Mouse (Mus musculus): ENCODE data around the gene Nabp1. TPM values are rescaled to one million over a fixed set of nuclear protein-coding genes. Genes with fewer than 3 reads are reported as not detected.

Nabp1 gene
- total RNA-seq, 2 experiments from 2014 or later, result 14.9 to 17.7 TPM

DNA sequence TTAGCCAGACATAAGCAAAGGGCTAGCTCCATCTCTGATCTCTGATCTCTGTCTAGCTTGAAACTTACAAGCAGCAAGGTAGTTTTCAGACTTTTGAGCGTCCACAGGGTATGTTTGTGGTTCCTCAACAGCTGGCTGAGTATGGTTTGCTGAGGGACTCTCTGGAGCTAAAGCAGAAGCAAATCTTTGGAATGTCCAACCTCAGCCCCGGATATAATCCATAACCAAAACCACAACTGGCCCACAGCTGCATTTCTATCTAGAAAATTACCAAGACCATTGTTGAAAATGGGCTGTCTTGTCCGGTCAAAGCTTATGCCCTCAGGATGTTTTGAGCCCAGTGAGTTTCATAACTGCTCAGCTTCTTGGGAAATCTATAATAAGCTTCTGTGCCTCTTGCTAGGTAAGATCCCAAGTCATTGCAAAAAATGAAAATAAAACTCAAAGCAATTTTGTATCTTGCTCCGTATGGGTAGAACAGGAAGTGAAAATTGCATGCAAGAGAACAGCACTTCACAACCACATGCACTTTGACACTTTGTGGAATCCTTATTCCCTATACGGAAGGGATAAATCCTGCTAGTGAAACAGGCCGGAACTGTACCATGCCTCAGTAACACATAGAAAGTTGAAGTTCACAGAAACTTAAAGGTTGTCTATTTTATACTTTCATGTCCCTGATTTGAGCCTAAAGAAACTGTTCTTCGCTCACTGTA is 15.5 kb upstream of the Nabp1 start:
- intact Hi-C loops (cut with DNase I), result no loop called here

GRCm38 (mm10) chr1:51486291-51486690 is 8.1 kb upstream of the Nabp1 start:
- intact Hi-C loops (cut with DNase I), result no loop called here
- DNase-seq (ENCODE audit: low spot score in 2 of 2), result no peak

More for the DNA sequence above, 15.5 kb upstream of the Nabp1 start:
- DNase-seq (ENCODE audit: low spot score in 2 of 2), result no peak

DNA sequence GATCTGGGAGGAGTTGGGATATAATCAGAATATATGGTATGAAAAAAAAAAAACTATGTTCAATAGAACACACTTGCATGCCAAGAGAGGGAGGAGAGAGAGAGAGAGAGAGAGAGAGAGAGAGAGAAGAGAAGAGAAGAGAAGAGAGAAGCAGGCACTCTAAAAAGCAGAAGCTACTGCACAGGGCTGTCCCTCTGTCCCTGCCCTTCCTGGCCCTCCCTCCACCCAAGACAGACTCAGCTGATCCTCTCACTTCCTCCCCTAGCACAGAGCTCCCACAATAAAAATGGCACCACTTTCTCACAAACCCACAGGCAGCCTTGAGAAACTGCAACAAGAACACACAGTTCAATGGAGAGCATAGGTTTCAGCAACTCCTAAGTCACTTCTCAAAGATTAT is 2.2 kb upstream of the Nabp1 start:
- no peak for DNase-seq (ENCODE audit: low spot score in 2 of 2)

DNA sequence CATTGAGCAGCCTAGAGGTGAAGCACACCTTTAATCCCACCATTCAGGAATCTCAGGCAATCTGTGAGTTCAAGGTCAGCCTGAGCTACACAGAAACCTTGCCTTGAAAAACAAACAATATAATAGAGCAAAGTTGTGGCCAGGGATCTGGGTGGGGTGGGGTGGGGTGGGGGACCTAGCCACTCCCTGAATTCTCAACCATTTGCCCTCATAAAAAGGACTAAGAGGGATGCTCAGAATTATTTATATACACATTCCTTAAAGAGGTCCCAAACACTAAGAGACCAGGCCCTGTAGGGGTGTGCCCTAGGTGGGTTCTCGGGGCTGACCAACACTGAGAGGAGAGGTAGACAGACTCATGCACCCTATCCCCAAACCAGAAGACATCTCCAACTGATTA is 1.5 kb upstream of the Nabp1 start:
- no peak for DNase-seq (ENCODE audit: low spot score in 2 of 2)
- intact Hi-C loops (cut with DNase I), result loop anchor here (10.0 kb wide), 1 partner anchor 515 kb away; no protein-coding TSS in a partner anchor

More for the DNA sequence above, 2.2 kb upstream of the Nabp1 start:
- intact Hi-C loops (cut with DNase I), result no loop called here

DNA sequence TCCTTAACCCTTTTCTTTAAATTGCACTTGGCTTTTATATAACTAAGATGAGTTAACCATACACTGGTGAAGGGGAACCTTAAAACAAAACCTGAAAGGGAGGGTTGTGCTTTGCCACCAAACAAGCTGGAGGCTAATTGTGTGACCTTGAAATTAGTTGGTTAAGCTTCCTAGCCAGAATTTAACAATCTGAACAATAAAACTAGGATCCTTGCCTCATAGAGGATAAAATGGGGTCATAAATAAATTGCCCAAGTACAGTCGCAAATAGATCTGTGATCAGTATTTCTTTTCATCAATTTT is 753 bp upstream of the Nabp1 start:
- intact Hi-C loops (cut with DNase I), result loop anchor here (10.0 kb wide), 1 partner anchor 514 kb away; no protein-coding TSS in a partner anchor
- no peak for DNase-seq (ENCODE audit: low spot score in 2 of 2)

DNA sequence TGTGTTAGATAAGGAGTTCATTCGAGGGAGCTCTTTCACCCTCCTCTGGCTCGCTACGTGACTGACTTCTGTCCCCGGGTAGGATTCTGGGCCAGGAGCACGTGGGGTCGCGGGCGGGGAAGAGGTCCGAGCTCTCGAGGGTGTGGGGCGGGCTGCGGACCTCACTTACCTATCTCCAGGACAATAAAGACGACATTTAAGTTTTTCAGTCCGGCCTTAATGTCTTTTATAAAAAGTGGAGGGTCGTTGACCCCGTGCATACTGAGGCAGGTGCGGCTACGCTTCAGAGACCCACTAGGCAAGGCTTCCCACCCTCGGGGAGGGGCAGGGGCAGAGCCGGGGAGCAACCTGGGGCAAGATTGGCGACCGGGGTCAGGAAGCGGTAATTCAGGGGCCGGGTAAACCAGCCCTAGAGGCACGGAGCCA is 556 bp downstream of the Nabp1 start:
- intact Hi-C loops (cut with DNase I), result loop anchor here (10.0 kb wide), 1 partner anchor 513 kb away; no protein-coding TSS in a partner anchor
- peak; percentile 23 to 30 for DNase-seq (ENCODE audit: low spot score in 2 of 2)

DNA sequence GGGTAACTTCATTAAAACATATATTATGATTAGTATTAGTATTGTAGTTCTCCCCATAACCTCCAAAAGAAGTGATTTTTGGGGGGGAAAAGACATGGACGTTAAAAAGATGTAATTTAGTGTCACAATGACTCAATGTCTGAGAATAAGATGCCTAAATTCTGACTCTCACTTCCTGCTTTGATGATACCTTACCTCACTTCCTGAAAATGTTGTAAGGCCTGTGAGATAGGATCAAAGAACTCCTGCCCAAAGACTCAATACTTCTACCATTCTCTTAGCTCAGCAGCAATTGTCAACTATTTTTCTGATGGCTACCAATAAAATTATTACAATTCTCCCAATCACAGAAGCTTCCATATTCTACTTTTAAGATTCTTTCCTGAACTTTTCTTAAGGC is 1.8 kb downstream of the Nabp1 start:
- intact Hi-C loops (cut with DNase I), result loop anchor here (10.0 kb wide), 1 partner anchor 512 kb away; no protein-coding TSS in a partner anchor
- no peak for DNase-seq (ENCODE audit: low spot score in 2 of 2)

DNA sequence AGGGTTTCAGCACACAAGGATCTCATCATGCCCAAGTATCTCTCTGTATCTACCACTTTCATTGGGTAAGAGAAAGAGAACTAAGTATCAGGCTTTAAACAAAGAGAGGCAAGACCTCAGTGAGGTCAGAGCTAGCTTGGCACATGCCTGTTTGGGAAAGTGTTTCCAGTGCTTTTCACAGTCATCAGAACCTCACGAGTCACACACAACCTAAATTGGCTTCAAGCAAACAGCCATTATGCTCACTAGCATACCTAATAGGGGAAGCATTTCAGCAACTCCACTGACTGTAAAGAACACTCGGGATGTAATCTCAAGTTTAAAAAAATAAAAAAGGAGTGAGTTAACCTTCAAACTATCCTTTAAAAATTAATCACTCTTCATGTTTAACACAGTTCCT is 10.1 kb downstream of the Nabp1 start:
- intact Hi-C loops (cut with DNase I), result loop anchor here (2.0 kb wide), 1 partner anchor 129 kb away; no protein-coding TSS in a partner anchor
- no peak for DNase-seq (ENCODE audit: low spot score in 2 of 2)

DNA sequence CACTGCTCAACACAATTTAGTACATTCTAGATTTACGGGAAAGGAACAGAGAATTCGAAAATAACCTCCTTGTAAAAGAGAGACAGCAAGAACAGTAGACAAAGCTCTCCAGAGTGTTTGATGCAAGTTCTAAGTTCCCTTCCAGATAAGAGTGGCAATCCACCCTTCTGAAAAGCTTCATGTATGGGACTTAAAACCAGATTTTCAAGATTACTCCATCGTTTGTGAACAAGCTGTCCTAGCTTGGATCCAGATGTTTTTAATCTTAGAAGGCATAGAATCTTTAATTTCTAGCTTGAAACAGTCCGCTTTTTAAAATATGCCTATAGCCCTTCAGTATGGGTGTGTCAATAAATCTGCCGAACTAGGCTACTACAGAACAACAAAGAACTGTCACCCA is 11.0 kb downstream of the Nabp1 start:
- intact Hi-C loops (cut with DNase I), result no loop called here
- no peak for DNase-seq (ENCODE audit: low spot score in 2 of 2)

GRCm38 (mm10) chr1:51466385-51466784 is 11.8 kb downstream of the Nabp1 start:
- intact Hi-C loops (cut with DNase I), result no loop called here
- no peak for DNase-seq (ENCODE audit: low spot score in 2 of 2)

GRCm38 (mm10) chr1:51465285-51465684 is 12.9 kb downstream of the Nabp1 start:
- no peak for DNase-seq (ENCODE audit: low spot score in 2 of 2)
- intact Hi-C loops (cut with DNase I), result no loop called here

DNA sequence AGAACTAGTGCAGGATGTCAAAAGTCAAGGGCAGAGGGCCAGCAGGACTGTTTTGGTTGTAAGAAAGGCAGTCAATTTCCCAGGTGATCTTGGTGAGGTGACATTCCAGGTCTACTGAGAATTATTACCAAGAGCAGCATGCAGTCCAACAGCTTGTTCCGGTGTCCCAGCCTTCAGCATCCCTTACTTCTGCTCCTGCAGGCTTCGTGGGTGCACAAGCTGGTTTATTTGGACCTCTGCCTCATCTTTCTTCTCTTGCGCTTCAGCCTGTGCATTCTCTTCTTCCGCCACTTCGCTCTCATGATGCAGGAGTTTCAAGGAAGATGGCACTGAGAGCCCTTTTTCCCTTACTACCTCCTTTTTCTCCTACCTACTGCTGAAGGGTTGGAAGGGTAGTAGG is 15.2 kb downstream of the Nabp1 start:
- intact Hi-C loops (cut with DNase I), result no loop called here
- peak in 1 of 2 experiments; percentile 18 for DNase-seq (ENCODE audit: low spot score in 2 of 2)

DNA sequence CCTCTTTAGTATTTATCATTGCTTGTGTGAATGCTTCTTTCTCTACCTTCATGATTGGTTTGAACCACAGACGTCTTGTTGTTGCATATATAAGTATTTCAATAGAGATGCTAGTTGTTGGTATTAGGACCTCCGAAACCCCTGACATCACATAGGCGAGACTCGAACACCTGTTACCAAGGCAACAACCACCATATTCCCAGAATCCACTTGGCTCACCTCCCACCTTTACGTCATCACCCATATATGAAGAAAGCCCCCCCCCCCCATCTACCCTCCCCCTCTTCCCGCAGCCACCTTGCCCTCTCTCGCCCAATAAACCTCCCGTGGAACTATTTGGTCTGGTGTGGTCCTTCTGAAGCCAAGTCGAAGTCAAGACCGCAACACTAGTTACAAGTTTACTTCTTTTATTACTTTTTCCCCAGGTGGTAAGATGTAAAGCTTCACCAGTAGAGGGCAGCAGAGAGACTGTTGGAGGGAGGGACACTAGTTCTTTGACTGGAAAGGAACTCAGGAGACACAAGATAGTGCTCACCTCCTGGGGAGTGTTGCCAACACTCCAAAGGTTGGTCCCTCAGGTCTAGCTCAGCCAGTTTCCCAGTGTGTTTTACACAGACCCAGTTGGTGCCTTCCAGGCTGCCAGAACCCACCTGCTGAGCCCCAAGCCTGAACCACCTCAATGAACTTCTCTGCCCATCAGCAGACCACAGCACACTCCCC is 19.3 kb downstream of the Nabp1 start:
- intact Hi-C loops (cut with DNase I), result loop anchor here (10.0 kb wide), 1 partner anchor 54 kb away; no protein-coding TSS in a partner anchor
- DNase-seq (ENCODE audit: low spot score in 2 of 2), result no peak

- intact Hi-C loops (cut with DNase I), result loop anchor here (10.0 kb wide), 1 partner anchor 53 kb away; no protein-coding TSS in a partner anchor
- no peak for DNase-seq (ENCODE audit: low spot score in 2 of 2)
Measured at GRCm38 (mm10) chr1:51458089-51458488, 20.1 kb downstream of the Nabp1 start.

DNA sequence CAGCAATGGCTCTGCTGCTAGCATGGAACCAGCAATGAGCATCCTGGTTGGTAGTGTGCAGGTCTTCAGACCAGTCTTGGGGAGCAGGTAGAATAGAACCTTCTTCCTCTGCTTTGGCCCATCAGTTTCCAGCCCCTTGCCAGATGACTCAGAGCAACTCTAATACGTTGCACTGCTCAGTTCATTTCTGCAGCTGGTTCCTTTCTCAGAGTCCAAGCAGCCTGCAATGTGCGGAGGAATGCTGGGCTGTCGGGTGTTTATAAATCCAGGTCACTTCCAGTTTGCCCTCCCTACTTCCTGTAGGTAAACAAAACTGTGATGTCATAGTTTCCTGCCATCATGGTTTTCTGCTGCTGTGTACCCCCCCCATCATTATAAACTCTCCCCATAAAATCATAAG is 21.0 kb downstream of the Nabp1 start:
- no peak for DNase-seq (ENCODE audit: low spot score in 2 of 2)
- intact Hi-C loops (cut with DNase I), result loop anchor here (10.0 kb wide), 1 partner anchor 52 kb away; no protein-coding TSS in a partner anchor

DNA sequence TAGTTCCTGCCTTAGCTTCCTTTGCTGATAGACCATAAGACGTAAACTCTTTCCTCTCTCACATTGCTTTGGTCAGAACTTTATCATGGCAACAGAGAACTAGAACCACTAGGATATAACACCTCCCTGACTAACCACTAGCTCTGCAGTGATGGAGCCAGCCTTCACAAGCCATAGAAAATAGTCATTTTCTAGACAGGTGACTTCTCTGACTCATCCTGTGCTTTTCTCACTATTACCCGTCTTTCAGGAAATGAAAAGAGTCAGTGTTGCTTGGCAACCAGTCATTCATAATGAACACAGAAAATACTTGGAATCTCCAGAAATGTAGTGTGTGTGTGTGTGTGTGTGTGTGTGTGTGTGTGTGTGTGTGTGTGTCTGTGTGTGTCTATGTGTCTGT is 29.4 kb downstream of the Nabp1 start:
- intact Hi-C loops (cut with DNase I), result no loop called here
- no peak for DNase-seq (ENCODE audit: low spot score in 2 of 2)

GRCm38 (mm10) chr1:51445854-51446460 is 32.3 kb downstream of the Nabp1 start:
- no peak for DNase-seq (ENCODE audit: low spot score in 2 of 2)
- intact Hi-C loops (cut with DNase I), result no loop called here

DNA sequence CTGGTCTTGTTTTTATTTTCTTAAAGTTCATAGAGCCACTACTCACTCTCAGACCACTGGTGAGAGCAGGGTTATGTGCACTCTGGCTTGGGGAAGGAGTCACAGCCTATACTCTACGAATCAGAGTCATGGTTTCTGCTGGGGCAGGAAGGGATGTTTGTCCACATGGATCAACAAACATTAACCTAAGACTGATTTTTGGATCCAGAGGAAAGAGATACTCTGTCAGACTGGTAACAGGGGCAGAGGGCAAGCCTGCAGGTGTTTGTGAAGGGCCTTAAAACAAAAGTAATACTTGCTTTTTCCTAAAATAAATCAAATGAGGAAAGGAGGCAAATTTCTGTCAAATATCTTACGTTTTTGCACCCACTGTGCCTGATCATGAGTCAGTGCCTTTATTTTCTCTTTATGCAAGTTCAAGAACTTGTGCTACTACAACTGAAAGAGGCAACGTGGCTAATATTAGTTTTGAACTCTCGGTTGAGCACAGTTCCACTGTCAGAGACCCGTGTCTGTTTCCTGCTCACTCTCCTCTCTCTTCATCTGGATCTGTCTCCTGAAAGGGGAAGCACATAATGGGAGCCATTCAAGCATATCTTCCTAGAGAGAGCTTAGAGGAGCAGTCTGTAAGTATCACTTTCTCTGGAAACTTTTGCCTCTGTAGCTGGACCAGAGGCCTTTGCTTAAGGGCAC is 32.9 kb downstream of the Nabp1 start:
- no peak for DNase-seq (ENCODE audit: low spot score in 2 of 2)
- intact Hi-C loops (cut with DNase I), result no loop called here

- intact Hi-C loops (cut with DNase I), result no loop called here
- no peak for DNase-seq (ENCODE audit: low spot score in 2 of 2)
Measured at GRCm38 (mm10) chr1:51429775-51430174, 48.5 kb downstream of the Nabp1 start.

DNA sequence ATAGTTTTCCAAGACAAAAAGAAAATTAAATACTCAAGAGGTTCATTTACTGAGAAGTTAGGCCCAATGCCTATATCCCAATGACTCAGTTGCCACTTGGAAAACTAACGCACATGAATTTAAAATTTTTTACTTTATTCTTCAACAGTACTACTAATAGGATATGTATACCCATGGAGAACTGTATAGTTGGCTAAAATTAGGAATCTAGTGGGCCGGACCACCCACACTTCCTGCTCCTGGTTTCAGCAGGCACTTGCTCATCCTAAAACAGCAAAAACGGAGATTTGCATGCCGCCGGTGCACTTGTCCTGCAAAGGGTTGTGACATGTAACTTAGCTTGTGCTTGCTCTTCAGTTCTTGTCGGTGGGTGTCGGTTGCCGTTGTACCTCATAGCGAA is 51.9 kb downstream of the Nabp1 start:
- peak in 1 of 2 experiments; percentile 19 for DNase-seq (ENCODE audit: low spot score in 2 of 2)
- intact Hi-C loops (cut with DNase I), result no loop called here
